Comparison of ENCODE assay signal across 8 mouse cellular contexts in the genomic region with DNA sequence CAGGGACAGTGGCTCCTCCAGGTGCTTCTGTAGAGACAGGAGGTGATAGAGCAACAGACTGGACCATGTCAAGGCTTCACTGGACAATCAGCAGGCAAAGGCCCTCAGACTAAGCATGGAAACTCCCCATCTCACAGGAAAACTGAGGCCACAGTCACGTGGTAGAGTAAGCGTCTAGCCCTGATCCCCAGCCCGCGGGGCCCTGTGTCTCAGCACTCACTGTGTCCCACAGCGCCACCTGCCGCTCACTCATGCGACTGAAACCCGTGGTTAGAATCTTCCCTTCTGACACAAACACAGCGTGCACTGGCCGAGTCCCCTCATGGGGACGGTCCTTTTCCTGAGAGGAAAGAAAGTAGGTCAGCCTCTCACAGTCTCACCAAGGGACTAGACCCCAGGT. TPM values are rescaled to one million over a fixed set of nuclear protein-coding genes. Genes with fewer than 3 reads are reported as not detected.
DNase-seq lines count a peak whose midpoint lies in the region; ATAC-seq lines count a peak whose summit lies in the region.

No protein-coding gene starts in this region.

- peak; percentile 95 for DNase-seq in ZHBTc4 (ENCODE audit: low read depth, low spot score)
- peak; percentile 93 for DNase-seq in gastrocnemius, postnatal 10 days
- peak; percentile 99 for DNase-seq in induced T-regulatory cell, adult 2 months (ENCODE audit: low read depth)
- peak; percentile 90 to 94 for DNase-seq in left cerebral cortex, postnatal 10 days (ENCODE audit: extremely low spot score in 1 of 2, low spot score in 2 of 2)
- DNase-seq in right cerebral cortex, postnatal 10 days (ENCODE audit: low spot score in 2 of 2): peak; percentile 92 to 95
- DNase-seq in urinary bladder, postnatal 25 days (ENCODE audit: low spot score): peak; percentile 91

- intact Hi-C loops in left cerebral cortex, postnatal 10 days (cut with DNase I): loop anchor here (5.0 kb wide), 2 partner anchors 61 to 76 kb away; a partner anchor contains a TSS

- peak; percentile 49 for ATAC-seq in common myeloid progenitor, adult 5-6 weeks (replicated peaks; ENCODE audit: low read depth, poor library complexity, severe bottlenecking)
- peak; percentile 73 for ATAC-seq in megakaryocyte progenitor cell, adult 5-6 weeks (replicated peaks; ENCODE audit: poor library complexity)

RNA-seq across cellular contexts. Expression of a gene that starts 5.5 kb away (rescaled TPM):
- 3.4 and 6.0 TPM in 2 replicates for total RNA-seq in common myeloid progenitor, adult 5-6 weeks (2017)
- total RNA-seq in gastrocnemius, postnatal 10 days (2021): 1 to 10 TPM; 4.2 to 6.1 TPM
- total RNA-seq in left cerebral cortex, postnatal 10 days (2021): 10 to 100 TPM; 21.6 to 22.5 TPM
- total RNA-seq in megakaryocyte progenitor cell, adult 5-6 weeks (2015): 4.2 and 4.8 TPM in 2 replicates
- 4.6 and 4.7 TPM in 2 replicates for total RNA-seq in megakaryocyte progenitor cell, adult 5-6 weeks (2017)

RNA-seq across cellular contexts. Expression of a gene that starts 5.9 kb away (rescaled TPM):
- 119 and 144 TPM in 2 replicates for total RNA-seq in common myeloid progenitor, adult 5-6 weeks (2017)
- total RNA-seq in gastrocnemius, postnatal 10 days (2021): 10 to 100 TPM; 53.6 to 54.4 TPM
- total RNA-seq in left cerebral cortex, postnatal 10 days (2021): 100 to 1,000 TPM; 118 to 124 TPM
- total RNA-seq in megakaryocyte progenitor cell, adult 5-6 weeks (2015): 89.8 and 95.2 TPM in 2 replicates
- total RNA-seq in megakaryocyte progenitor cell, adult 5-6 weeks (2017): 168 and 218 TPM in 2 replicates

RNA-seq across cellular contexts. Expression of a gene that starts 6.5 kb away (rescaled TPM):
- 301 and 302 TPM in 2 replicates for total RNA-seq in common myeloid progenitor, adult 5-6 weeks (2017)
- total RNA-seq in gastrocnemius, postnatal 10 days (2021): 1 to 10 TPM; 5.0 to 7.0 TPM
- 100 to 1,000 TPM; 178 to 199 TPM for total RNA-seq in left cerebral cortex, postnatal 10 days (2021)
- 259 and 365 TPM in 2 replicates for total RNA-seq in megakaryocyte progenitor cell, adult 5-6 weeks (2015)
- 366 and 525 TPM in 2 replicates for total RNA-seq in megakaryocyte progenitor cell, adult 5-6 weeks (2017)

RNA-seq across cellular contexts. Expression of a gene that starts 24.8 kb away (rescaled TPM):
- 0.37 TPM in 1 of 2 replicates, not detected in the other for total RNA-seq in common myeloid progenitor, adult 5-6 weeks (2017)
- total RNA-seq in gastrocnemius, postnatal 10 days (2021): 10 to 100 TPM; 13.8 to 24.7 TPM
- 1 to 10 TPM; 2.7 to 8.2 TPM for total RNA-seq in left cerebral cortex, postnatal 10 days (2021)
- 1.7 and 3.2 TPM in 2 replicates for total RNA-seq in megakaryocyte progenitor cell, adult 5-6 weeks (2015)
- 1.0 and 3.6 TPM in 2 replicates for total RNA-seq in megakaryocyte progenitor cell, adult 5-6 weeks (2017)

RNA-seq across cellular contexts. Expression of a gene that starts 52.0 kb away (rescaled TPM):
- total RNA-seq in common myeloid progenitor, adult 5-6 weeks (2017): 40.8 and 51.8 TPM in 2 replicates
- total RNA-seq in gastrocnemius, postnatal 10 days (2021): 10 to 100 TPM; 21.9 to 22.9 TPM
- total RNA-seq in left cerebral cortex, postnatal 10 days (2021): 10 to 100 TPM; 32.8 to 42.3 TPM
- total RNA-seq in megakaryocyte progenitor cell, adult 5-6 weeks (2015): 65.7 and 74.6 TPM in 2 replicates
- total RNA-seq in megakaryocyte progenitor cell, adult 5-6 weeks (2017): 40.1 and 52.5 TPM in 2 replicates

Comparison
In these comparisons a context has a peak if more than half of its experiments do, and no peak if none do; other contexts are left out.
1. Peak in every context shown above with its lines: DNase-seq and ATAC-seq.
2. RNA of a gene that starts 6.5 kb away (total RNA-seq): 259 to 525 TPM in megakaryocyte progenitor cell, adult 5-6 weeks, 301 to 302 TPM in common myeloid progenitor, adult 5-6 weeks and 178 to 199 TPM in left cerebral cortex, postnatal 10 days; 5.0 to 7.0 TPM in gastrocnemius, postnatal 10 days; every median in the first group is over 10 times any median in the second.